Mouse (Mus musculus) heart, adult 2 months (tissue): ENCODE results near the gene Resp18.

ENCODE experiments used
- CTCF ChIP-seq: fragments of 200-600 bp; IDR thresholded peaks from 2 replicates; pipeline ENCODE4 v1.8.1; 2022; ENCODE audit warnings: antibody characterized with exemption, mild to moderate bottlenecking, moderate library complexity
- POLR2A ChIP-seq: fragments of 200-500 bp; IDR thresholded peaks from 2 replicates; pipeline ENCODE4 v1.6.1; 2011; ENCODE audit warnings: mild to moderate bottlenecking, low read depth, low read length, control low read depth; ENCODE audit not compliant: insufficient read depth

DNA sequence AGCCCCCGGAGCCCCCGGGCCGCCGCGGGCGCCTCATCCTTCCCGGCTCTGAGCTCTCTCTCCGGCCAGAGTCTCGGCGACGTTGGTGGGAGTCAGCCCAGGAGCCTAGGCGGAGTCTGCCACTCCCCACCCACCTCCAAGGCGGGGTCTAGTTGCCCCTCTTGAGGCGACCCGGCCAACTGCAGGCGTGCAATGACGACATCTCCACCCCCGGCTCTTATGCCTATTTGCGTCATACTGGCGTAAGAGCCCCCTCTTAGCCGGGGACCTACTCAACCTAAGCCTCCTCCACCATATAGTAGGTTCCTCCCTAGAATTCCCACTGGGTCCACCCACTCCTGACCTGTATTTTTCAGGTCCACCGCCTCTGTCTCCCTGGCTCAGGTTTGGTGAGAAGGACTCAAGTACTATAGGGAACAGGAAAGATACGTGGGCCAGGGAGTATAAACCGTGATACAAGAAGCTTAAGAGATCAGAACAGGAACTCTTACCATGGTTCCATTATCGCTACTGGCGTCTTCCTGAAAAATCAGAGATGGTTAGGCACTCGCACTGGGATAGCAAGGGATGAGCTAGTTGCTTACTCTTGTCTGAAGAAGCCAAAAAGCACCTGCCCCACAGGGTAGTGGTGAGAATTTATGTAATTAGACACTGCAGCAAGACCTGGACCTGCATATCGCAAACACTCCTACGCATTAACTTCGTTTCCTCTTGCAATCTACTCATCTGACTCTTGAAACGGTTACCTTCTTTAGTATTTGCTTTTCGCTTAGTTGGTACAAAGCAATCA is 13.9 kb downstream of the Resp18 start, which contains the start of gene Ptprn:
- TF ChIP-seq POLR2A (no peak), CTCF (no peak)
